Mouse (Mus musculus) ES-Bruce4 (cell line): Measurements from ENCODE around the gene Gm11172.

Source experiments
- CTCF ChIP-seq: IDR thresholded peaks from one replicate; pipeline ENCODE4 v1.8.1; 2011; ENCODE audit warnings: low read depth, low read length
- EP300 ChIP-seq: IDR thresholded peaks from 2 replicates; pipeline ENCODE4 v1.6.1; 2011; ENCODE audit warnings: low read depth, low read length; ENCODE audit not compliant: insufficient read depth

DNA sequence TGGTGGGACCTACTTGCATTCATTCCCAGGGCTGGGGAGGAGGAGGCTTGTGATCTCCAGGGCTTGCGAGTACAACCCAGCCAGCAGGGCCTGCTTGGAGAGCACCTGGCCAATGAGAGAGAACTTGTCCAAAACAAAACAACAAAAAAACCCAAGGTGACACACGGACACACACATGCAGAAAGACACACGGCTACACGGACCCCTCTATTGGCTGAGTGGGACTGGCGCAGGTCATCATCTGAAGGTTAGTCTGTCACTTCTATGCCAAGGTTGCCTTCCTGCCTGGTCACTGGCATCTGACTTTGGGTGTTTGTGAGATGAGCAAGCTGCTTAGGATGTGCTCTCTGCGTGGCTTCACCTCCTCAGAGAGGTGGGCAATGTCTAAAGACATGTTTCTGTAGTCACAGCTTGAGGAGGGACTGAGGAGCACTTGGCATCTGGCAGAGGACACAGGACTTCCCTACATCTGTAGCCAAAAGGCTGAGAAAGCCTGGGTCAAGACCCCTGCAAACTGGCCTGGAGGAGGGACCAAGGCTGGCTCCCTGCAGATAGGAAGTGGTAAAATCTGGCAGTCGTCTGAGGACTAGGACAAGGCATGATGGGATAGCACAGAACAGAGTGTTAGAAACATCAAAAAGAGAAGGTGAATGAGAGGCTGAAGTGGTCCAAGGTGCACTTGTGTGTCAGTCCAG is 15.2 kb downstream of the Gm11172 start:
- TF ChIP-seq EP300 (no peak), CTCF (no peak)
